Mouse (Mus musculus) midbrain, embryonic 11.5 days (tissue): ENCODE data around the gene Aire. TPM values are rescaled to one million over a fixed set of nuclear protein-coding genes. Genes with fewer than 3 reads are reported as not detected.
"Not testable (repeated sequence)": the region's sequence is repeated elsewhere in the genome, so short reads cannot be mapped to it uniquely, and the experiment has no call there.

Experiments used
- ATAC-seq: fragments of 200-750 bp; cut with Nextera tagmentation; 2 replicates; pipeline ENCODE4 v1.8.0; 2017; ENCODE audit warnings: moderate TSS enrichment, moderate library complexity; ENCODE audit not compliant: low FRiP score
- DNase-seq: peaks from one replicate; pipeline ENCODE4 v3.0.0; 2015; ENCODE audit warnings: low spot score; ENCODE audit errors: missing footprints
- H3K27ac ChIP-seq: fragments of 300-500 bp; sonication (generic); 2 replicates; pipeline ENCODE4 v1.5.1; 2014; ENCODE audit warnings: low read depth, low read length
- H3K27me3 ChIP-seq: fragments of 300-500 bp; sonication (generic); 2 replicates; pipeline ENCODE4 v1.6.1; 2014; ENCODE audit warnings: mild to moderate bottlenecking, low read length, moderate library complexity, mixed read lengths; ENCODE audit not compliant: control insufficient read depth, insufficient read depth
- H3K36me3 ChIP-seq: fragments of 300-500 bp; sonication (generic); 2 replicates; pipeline ENCODE4 v1.6.1; 2014; ENCODE audit warnings: mild to moderate bottlenecking, low read length, moderate library complexity, mixed read lengths; ENCODE audit not compliant: control insufficient read depth, insufficient read depth
- H3K4me1 ChIP-seq: fragments of 300-500 bp; sonication (generic); 2 replicates; pipeline ENCODE4 v1.6.1; 2014; ENCODE audit warnings: low read length; ENCODE audit not compliant: control insufficient read depth, insufficient read depth
- H3K4me2 ChIP-seq: fragments of 300-500 bp; sonication (generic); 2 replicates; pipeline ENCODE4 v1.6.1; 2014; ENCODE audit warnings: mild to moderate bottlenecking, moderate library complexity
- H3K4me3 ChIP-seq: fragments of 300-500 bp; sonication (generic); 2 replicates; pipeline ENCODE4 v1.5.1; 2014; ENCODE audit warnings: low read depth, low read length
- H3K9ac ChIP-seq: fragments of 300-500 bp; sonication (generic); 2 replicates; pipeline ENCODE4 v1.6.1; 2014; ENCODE audit warnings: low read length
- H3K9me3 ChIP-seq: fragments of 300-500 bp; sonication (generic); 2 replicates; pipeline ENCODE4 v1.6.1; 2016; ENCODE audit warnings: low read length; ENCODE audit not compliant: control insufficient read depth
- WGBS: fragments of 180-500 bp; shearing (Covaris S2); extraction: QIAGEN DNeasy Blood & Tissue Kit; methylation state at CpG from one replicate; pipeline ENCODE4 v1.1.7; 2014; 5-methylcytosine and 5-hydroxymethylcytosine counted together
- polyA plus RNA-seq: library from polyadenylated mRNA; unstranded; fragments of >200 nt; fragmentation: Nextera tagmentation; extraction: Ambion mirVana; gene quantifications from 2 replicates; pipeline ENCODE4 v1.2.1, GENCODE M21; 2014

The Aire gene
- polyA plus RNA-seq, 1 experiment from 2014 or later: not detected

DNA sequence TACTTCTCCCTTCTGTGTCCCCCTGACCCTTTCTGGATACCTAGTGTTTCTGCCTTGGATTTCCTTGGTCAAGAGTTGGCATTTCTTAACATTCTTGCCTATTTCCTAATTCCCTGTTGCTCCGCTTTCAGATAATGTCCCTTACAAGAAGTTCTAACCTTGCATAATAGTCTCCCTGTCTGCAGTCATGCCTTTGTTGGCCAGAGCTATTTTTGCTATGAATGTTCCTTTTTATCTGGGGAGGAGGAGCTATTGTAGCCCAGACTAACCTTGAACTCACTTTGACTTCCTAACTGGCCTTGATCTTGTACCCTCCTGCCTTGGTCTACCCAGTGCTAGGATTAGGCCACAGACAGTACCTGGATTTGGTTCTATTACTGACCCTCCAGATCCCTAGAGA, 27.9 kb downstream of the Aire start:
- Histone ChIP-seq H3K4me1 (no peaks in the 10 kb centered on the region), H3K27ac (no peak overlapping the region), H3K9me3 (no peaks in the 10 kb centered on the region), H3K27me3 (no peaks in the 10 kb centered on the region), H3K9ac (no peak overlapping the region), H3K36me3 (no peaks in the 10 kb centered on the region), H3K4me2 (no peak overlapping the region), H3K4me3 (no peak overlapping the region)
- ATAC-seq (no peak), DNase-seq (no peak)
- WGBS: 97% methylated on average over 1 of the region's 1 CpGs

DNA sequence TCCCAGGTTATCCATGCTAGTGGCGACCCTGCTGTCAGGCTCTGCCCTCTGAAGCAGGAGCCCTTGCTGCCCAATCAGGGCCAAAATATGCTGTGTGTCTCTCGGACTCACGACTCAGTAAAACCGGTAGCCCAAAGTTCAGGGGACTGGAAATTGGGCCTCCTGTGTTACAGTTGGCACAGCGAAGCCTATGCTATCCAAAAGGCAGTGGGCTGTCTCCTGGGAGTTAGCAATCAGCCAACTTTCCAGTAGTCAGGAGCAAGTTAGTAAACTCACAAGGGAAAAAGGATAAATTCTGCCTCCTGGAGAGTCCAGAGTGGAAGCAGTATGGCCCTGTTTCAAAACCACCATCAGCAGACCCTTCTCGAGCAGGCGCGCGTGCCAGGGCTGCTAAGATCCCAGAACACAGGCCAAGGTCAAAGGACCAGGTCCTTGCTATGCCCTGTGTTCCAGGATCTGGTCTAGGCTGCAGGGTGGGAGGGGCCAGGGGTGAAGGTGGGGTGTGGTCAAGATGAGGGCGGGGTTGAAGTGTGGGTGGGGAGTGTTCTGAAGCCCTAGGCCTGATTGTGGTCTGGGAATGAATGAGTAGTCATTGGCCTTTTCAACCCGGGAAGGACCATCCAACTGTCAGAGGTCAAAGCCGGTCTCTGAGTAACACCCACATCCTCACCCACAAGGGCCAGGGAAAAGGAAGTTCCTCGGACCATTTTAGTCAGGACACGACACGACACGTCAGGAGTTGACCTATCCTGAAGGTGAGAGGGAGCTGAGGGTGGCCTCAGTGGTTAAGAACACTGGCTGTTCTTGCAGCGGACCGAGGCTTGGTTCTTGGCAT, 30.5 kb downstream of the Aire start:
- Histone ChIP-seq H3K9ac (no peak overlapping the region), H3K9me3 (no peaks in the 10 kb centered on the region), H3K36me3 (no peaks in the 10 kb centered on the region), H3K27me3 (no peaks in the 10 kb centered on the region), H3K4me2 (no peak overlapping the region), H3K4me1 (peaks cover 11% of the 10 kb centered on the region), H3K4me3 (no peak overlapping the region), H3K27ac (no peak overlapping the region)
- ATAC-seq (no peak), DNase-seq (no peak)
- WGBS: 90% methylated on average over 18 of the region's 18 CpGs

DNA sequence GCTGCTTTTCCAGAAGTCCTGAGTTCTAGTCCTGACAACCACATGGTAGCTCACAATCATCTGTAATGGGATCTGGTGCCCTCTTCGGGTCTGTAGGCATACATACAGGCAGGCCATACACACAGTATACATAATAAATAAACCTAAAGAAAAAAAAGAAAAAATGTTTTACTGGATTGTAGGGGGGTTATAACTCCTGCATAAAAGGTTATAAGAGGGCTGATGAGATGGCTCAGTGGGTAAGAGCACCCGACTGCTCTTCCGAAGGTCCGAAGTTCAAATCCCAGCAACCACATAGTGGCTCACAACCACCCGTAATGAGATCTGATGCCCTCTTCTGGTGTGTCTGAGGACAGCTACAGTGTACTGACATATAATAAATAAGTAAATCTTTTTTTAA, 32.3 kb downstream of the Aire start:
- H3K4me2 ChIP-seq, H3K9ac ChIP-seq, ATAC-seq, H3K27ac ChIP-seq, H3K36me3 ChIP-seq, DNase-seq, H3K4me3 ChIP-seq, H3K9me3 ChIP-seq, H3K27me3 ChIP-seq: not testable (repeated sequence)
- peaks cover 20% of the 10 kb centered on the region for H3K4me1 ChIP-seq
- WGBS: 98% methylated on average over 5 of the region's 5 CpGs

GRCm38 (mm10) chr10:78010335-78010734, 33.1 kb downstream of the Aire start:
- H3K27ac ChIP-seq: no peak overlapping the region
- 21% methylated on average over 10 of the region's 10 CpGs for WGBS
- H3K4me1 ChIP-seq: peaks cover 22% of the 10 kb centered on the region
- peak overlapping the region; percentile 28; the same call in 1 of the 2 replicates for H3K4me2 ChIP-seq
- no peaks in the 10 kb centered on the region for H3K27me3 ChIP-seq
- peak; percentile 86 for DNase-seq
- H3K9ac ChIP-seq: no peak overlapping the region
- H3K4me3 ChIP-seq: no peak overlapping the region; the same call in 1 of the 2 replicates
- no peak for ATAC-seq
- H3K9me3 ChIP-seq: no peaks in the 10 kb centered on the region
- H3K36me3 ChIP-seq: no peaks in the 10 kb centered on the region

DNA sequence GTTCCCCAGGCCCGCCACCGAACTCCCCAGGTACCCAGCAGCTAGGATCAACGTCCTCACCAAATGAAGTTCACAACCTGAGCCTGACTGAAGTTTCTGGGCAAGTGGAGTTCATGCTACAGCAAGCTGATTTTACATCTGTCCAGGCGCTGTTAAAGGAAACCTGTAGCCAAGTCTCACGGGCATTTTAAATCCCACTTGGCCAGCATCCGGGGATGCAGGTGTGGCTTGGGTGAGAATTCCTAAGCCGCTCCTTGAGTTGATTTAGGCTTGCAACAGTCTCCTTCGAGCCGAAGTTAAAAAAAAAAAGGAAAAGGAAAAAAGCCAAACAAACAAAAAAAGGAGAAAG, 33.5 kb downstream of the Aire start, which contains the start of gene Pfkl:
Gene Pfkl (minus strand): TSS at position 139 of the 349 bp plus-strand sequence.
- H3K4me1 ChIP-seq: peaks cover 22% of the 10 kb centered on the region

GRCm38 (mm10) chr10:78009184-78009944, 34.0 kb downstream of the Aire start:
- Histone ChIP-seq H3K36me3 (no peaks in the 10 kb centered on the region), H3K4me1 (peaks cover 22% of the 10 kb centered on the region), H3K4me3 (peak overlapping the region; percentile 65), H3K27me3 (no peaks in the 10 kb centered on the region), H3K27ac (peak overlapping the region; percentile 80), H3K4me2 (peak overlapping the region; percentile 72), H3K9me3 (no peaks in the 10 kb centered on the region), H3K9ac (peak overlapping the region; percentile 74)
- peak; percentile 99 for DNase-seq
- WGBS: under 1% methylated on average over 59 of the region's 59 CpGs
- peak; percentile 96 for ATAC-seq

More for the DNA sequence above, 33.5 kb downstream of the Aire start, which contains the start of gene Pfkl:
- under 1% methylated on average over 9 of the region's 9 CpGs for WGBS
- Histone ChIP-seq H3K4me2 (peak within 1 kb of the TSS; percentile 72), H3K9ac (peak within 1 kb of the TSS; percentile 74), H3K27ac (peak within 1 kb of the TSS; percentile 80), H3K27me3 (no peaks in the 10 kb centered on the region), H3K9me3 (no peaks in the 10 kb centered on the region), H3K36me3 (no peaks in the 10 kb centered on the region), H3K4me3 (peak within 1 kb of the TSS; percentile 65)
- ATAC-seq (peak; percentile 10; the same call in 1 of the 2 replicates), DNase-seq (no peak)

DNA sequence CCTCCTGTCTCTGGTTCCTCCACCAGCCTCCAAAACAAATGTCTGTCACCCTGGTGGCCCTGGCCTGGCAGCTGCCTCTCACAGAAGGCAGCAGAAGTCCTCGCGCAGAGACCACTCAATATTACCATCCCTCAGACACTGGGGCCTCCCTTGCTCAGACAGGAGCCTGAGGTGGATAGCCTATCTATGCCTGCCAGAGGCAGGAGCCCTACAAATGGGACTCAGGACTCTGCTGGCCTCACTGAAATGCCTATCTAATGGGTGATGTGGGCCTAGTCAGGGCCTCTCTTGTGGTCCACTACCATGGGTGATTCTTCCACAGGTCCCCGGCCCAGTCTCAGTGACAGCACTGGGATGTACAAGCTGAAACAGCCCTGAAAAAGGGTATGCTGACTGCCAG, 35.2 kb downstream of the Aire start:
- peaks cover 22% of the 10 kb centered on the region for H3K4me1 ChIP-seq
- no peaks in the 10 kb centered on the region for H3K9me3 ChIP-seq
- no peak for DNase-seq
- H3K4me3 ChIP-seq: peak overlapping the region; percentile 65
- H3K36me3 ChIP-seq: no peaks in the 10 kb centered on the region
- H3K27me3 ChIP-seq: no peaks in the 10 kb centered on the region
- 73% methylated on average over 3 of the region's 3 CpGs for WGBS
- ATAC-seq: no peak
- no peak overlapping the region for H3K27ac ChIP-seq
- H3K9ac ChIP-seq: peak overlapping the region; percentile 74
- peak overlapping the region; percentile 72 for H3K4me2 ChIP-seq

DNA sequence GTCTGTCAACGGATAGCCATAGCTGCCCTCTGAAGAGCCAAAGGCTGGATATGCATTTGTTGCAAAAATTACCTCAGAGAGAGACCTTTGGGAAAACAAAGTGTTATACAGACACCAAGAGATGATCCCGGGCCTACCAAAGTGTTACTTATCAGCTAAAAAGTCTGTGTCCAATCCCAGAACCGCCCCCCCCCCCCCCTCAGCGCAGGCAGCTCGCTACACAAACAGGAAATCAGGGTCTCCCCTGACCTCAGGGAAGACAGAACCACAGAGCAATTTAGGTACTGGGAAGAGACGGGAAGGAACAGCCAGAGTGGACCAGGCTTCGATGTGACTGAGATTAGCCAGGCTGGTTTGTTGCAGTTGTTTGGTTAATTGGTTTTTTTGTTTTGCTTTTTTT, 36.2 kb downstream of the Aire start:
- Histone ChIP-seq H3K9ac (no peak overlapping the region), H3K36me3 (no peaks in the 10 kb centered on the region), H3K27ac (no peak overlapping the region), H3K27me3 (no peaks in the 10 kb centered on the region), H3K4me3 (no peak overlapping the region), H3K4me1 (peaks cover 22% of the 10 kb centered on the region), H3K4me2 (no peak overlapping the region), H3K9me3 (no peaks in the 10 kb centered on the region)
- 63% methylated on average over 7 of the region's 7 CpGs for WGBS
- ATAC-seq (no peak), DNase-seq (no peak)
